In genomic region chr16:24695062-24695461, GRCm38 (mm10) we compare ENCODE assay signal across 19 mouse cellular contexts.
"Had no signal": no experiment of that assay in that cellular context is flagged by ENCODE, and none has a peak within 500 bp of the region (broad histone marks: within the 10 kb centered on the region; RNA-seq: fewer than 3 reads in every experiment).

No protein-coding gene starts in this region.

- H3K27ac ChIP-seq: limb, embryonic 12.5 days; limb, embryonic 15.5 days; liver, embryonic 12.5 days; liver, embryonic 15.5 days; lung, embryonic 15.5 days; neural tube, embryonic 12.5 days; neural tube, embryonic 15.5 days; stomach, postnatal 0 days had no signal

- H3K4me2 ChIP-seq: limb, embryonic 12.5 days; limb, embryonic 15.5 days; liver, embryonic 12.5 days; liver, embryonic 15.5 days; lung, embryonic 15.5 days; midbrain, embryonic 11.5 days; neural tube, embryonic 12.5 days; neural tube, embryonic 15.5 days had no signal

- H3K36me3 ChIP-seq: limb, embryonic 12.5 days; limb, embryonic 15.5 days; liver, embryonic 12.5 days; liver, embryonic 15.5 days; lung, embryonic 15.5 days; neural tube, embryonic 12.5 days; neural tube, embryonic 15.5 days had no signal

- H3K4me3 ChIP-seq: limb, embryonic 12.5 days; limb, embryonic 15.5 days; liver, embryonic 12.5 days; liver, embryonic 15.5 days; lung, embryonic 15.5 days; neural tube, embryonic 12.5 days; neural tube, embryonic 15.5 days had no signal

- ATAC-seq: liver, embryonic 12.5 days had no signal

- DNase-seq: kidney, adult 9 months; kidney, postnatal 14 days; left cerebral cortex, postnatal 4 days; lung, adult 18-20 months; lung, postnatal 10 days; lung, postnatal 36 days; midbrain, embryonic 14.5 days; thymus, adult 2 months; thymus, postnatal 14 days; thymus, postnatal 4 days had no signal

- H3K27me3 ChIP-seq: limb, embryonic 12.5 days; limb, embryonic 15.5 days; liver, embryonic 12.5 days; liver, embryonic 15.5 days; lung, embryonic 15.5 days; neural tube, embryonic 12.5 days; neural tube, embryonic 15.5 days had no signal
